Mouse (Mus musculus): Measurements from ENCODE around the gene Cplx2.

DNA sequence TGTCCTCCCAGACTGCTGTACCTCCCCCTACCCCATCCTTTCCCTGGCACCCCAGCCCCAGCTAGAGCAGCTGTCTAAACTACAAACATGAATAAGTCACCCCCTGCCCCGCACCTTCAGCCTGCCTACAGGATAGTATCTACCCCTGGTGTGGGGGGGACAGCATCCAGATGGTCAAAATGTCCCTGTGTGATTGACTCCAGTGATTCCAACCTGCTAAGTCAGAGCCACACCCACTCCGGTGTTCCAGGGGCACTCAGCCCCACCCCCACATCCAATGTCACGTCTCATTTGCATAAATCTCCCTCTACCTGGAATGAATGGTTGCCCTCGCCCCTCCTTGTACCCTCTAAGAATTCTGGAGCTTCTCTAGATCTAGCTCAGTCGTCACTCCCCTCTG, 13.4 kb downstream of the Cplx2 start:
- no peak for TF ChIP-seq CTCF (IDR thresholded peaks at IDR 0.05; ENCODE audit: insufficient read depth, low read length)
- TF ChIP-seq POLR2A (IDR thresholded peaks at IDR 0.05; ENCODE audit: borderline replicate concordance, extremely low read depth, low read depth, low read length): no peak
